Mouse (Mus musculus) neural tube, embryonic 15.5 days (tissue): ENCODE measurements around the gene Pdcd1lg2. TPM values are rescaled to one million over a fixed set of nuclear protein-coding genes. Genes with fewer than 3 reads are reported as not detected.

Source experiments
- ATAC-seq: fragments of 200-750 bp; cut with Nextera tagmentation; 2 replicates; pipeline ENCODE4 v1.8.0; 2017; ENCODE audit warnings: mild to moderate bottlenecking, moderate TSS enrichment, moderate library complexity; ENCODE audit not compliant: low FRiP score
- H3K27ac ChIP-seq: fragments of 300-500 bp; sonication (generic); replicated peaks from 2 replicates; pipeline ENCODE4 v1.5.1; 2015; ENCODE audit warnings: mild to moderate bottlenecking, inconsistent platforms
- H3K27me3 ChIP-seq: fragments of 300-500 bp; sonication (generic); replicated peaks from 2 replicates; pipeline ENCODE4 v1.6.1; 2015; ENCODE audit warnings: inconsistent platforms
- H3K36me3 ChIP-seq: fragments of 300-500 bp; sonication (generic); 2 replicates; pipeline ENCODE4 v1.6.1; 2015; ENCODE audit warnings: inconsistent platforms
- H3K4me1 ChIP-seq: fragments of 300-500 bp; sonication (generic); 2 replicates; pipeline ENCODE4 v1.6.1; 2015; ENCODE audit warnings: inconsistent platforms
- H3K4me2 ChIP-seq: fragments of 300-500 bp; sonication (generic); 2 replicates; pipeline ENCODE4 v1.6.1; 2015; ENCODE audit warnings: inconsistent platforms, mild to moderate bottlenecking, moderate library complexity
- H3K4me3 ChIP-seq: fragments of 300-500 bp; sonication (generic); replicated peaks from 2 replicates; pipeline ENCODE4 v1.5.1; 2015; ENCODE audit warnings: mild to moderate bottlenecking, inconsistent platforms
- H3K9ac ChIP-seq: fragments of 300-500 bp; sonication (generic); replicated peaks from 2 replicates; pipeline ENCODE4 v1.6.1; 2015; ENCODE audit warnings: mild to moderate bottlenecking, inconsistent platforms
- H3K9me3 ChIP-seq: fragments of 300-500 bp; sonication (generic); replicated peaks from 2 replicates; pipeline ENCODE4 v1.6.1; 2016; ENCODE audit warnings: inconsistent platforms
- WGBS: fragments of 180-500 bp; shearing (Covaris S2); methylation state at CpG from one replicate; pipeline ENCODE4 v1.1.7; 2015; ENCODE audit warnings: mixed read lengths; 5-methylcytosine and 5-hydroxymethylcytosine counted together
- polyA plus RNA-seq: library from polyadenylated mRNA; unstranded; fragments of >200 nt; fragmentation: Nextera tagmentation; extraction: Ambion mirVana; gene quantifications from 2 replicates; pipeline ENCODE4 v1.2.1, GENCODE M21; 2015

The Pdcd1lg2 gene
- polyA plus RNA-seq, 1 experiment from 2014 or later = 0.09 TPM

DNA sequence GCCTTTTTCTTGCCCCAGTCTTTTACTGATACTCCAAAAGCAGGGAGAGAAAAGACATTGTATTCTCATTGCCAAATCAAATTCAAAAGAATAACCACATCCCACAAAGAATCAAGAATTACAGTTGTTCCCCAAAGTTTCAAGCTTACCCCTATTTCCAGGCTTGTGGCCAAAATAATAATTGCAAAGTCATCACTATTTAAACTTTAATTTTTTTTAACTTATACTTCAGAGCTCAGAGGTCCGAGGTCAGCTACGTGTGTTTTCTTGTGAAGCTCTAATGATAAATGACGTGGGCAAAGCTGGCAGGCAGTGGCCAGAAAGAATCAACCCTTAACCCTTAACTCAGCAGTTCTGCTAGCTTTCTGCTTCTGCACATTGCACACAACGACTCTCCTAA is 67.9 kb downstream of the Pdcd1lg2 start:
- H3K27me3 ChIP-seq = no peaks in the 10 kb centered on the region
- ATAC-seq = no peak
- H3K4me3 ChIP-seq = no peak overlapping the region
- no peak overlapping the region for H3K27ac ChIP-seq
- H3K36me3 ChIP-seq = no peaks in the 10 kb centered on the region
- no peak overlapping the region for H3K4me2 ChIP-seq
- no peaks in the 10 kb centered on the region for H3K9me3 ChIP-seq
- H3K4me1 ChIP-seq = no peaks in the 10 kb centered on the region
- 40% methylated on average over 4 of the region's 4 CpGs for WGBS
- H3K9ac ChIP-seq = no peak overlapping the region

DNA sequence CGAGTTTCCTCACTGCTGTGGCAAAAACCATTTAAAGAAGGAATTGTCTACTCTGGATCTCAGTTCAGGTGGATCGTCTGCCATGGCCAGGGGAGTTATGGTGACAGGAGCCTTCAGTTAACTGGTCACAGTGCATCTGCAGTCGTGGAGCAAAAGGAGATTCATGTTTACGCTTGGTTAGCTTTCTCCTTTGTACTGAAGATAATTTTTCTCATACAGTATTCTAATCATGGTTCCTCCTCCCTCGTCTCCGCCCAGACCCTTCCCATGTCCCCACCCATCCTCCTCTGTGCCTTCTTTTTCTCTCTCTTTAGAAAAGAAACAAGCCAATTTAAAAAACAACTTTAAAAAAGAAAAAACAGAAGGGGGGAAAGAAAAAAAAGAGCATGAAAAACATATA is 70.9 kb downstream of the Pdcd1lg2 start:
- no peak overlapping the region for H3K9ac ChIP-seq
- WGBS = 58% methylated on average over 6 of the region's 6 CpGs
- no peak overlapping the region for H3K4me2 ChIP-seq
- H3K27me3 ChIP-seq = no peaks in the 10 kb centered on the region
- no peaks in the 10 kb centered on the region for H3K4me1 ChIP-seq
- ATAC-seq = no peak
- no peaks in the 10 kb centered on the region for H3K9me3 ChIP-seq
- H3K27ac ChIP-seq = no peak overlapping the region
- no peak overlapping the region for H3K4me3 ChIP-seq
- no peaks in the 10 kb centered on the region for H3K36me3 ChIP-seq

DNA sequence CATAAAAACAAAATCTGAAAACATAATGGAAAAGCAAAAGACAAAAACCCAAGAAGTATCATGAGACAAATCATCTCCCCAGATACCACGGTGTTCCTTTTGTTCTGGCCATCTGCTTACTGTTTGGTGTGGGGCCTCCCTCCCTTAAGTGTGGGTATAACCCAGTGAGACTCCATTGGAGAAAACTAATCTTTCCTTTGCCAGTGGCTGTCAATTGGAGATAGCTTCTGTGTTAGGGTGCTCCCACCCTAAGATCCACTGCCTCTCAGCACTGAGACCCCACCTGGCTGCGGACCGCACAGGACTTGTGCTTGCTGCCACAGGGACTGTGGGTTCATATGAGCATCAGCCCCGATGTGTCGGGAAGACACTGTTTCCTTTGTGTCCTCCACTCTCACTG is 71.4 kb downstream of the Pdcd1lg2 start:
- no peak for ATAC-seq
- Histone ChIP-seq H3K9ac (no peak overlapping the region), H3K4me1 (no peaks in the 10 kb centered on the region), H3K27me3 (no peaks in the 10 kb centered on the region), H3K9me3 (no peaks in the 10 kb centered on the region), H3K4me2 (no peak overlapping the region), H3K36me3 (no peaks in the 10 kb centered on the region), H3K27ac (no peak overlapping the region), H3K4me3 (no peak overlapping the region)
- 62% methylated on average over 5 of the region's 5 CpGs for WGBS

DNA sequence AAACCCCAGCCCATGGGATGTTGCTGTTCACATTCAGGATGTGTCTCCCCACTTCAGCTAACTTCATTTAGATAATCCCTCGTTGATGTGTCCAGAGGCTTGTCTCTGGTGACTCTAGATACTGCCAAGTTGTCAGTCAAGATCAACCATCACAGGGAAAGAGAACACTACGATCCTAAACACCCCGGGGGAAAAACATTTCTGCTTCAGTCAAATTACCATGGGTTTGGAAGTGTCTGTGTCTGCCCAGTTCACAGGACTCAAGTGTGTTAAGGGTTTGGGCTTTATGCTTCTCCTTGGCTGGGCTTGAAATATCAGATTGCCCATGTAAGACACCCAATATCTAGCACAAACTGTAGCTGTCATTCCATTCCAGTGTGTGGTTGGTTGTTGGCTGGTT is 71.9 kb downstream of the Pdcd1lg2 start:
- Histone ChIP-seq H3K27ac (no peak overlapping the region), H3K4me2 (no peak overlapping the region), H3K4me3 (no peak overlapping the region), H3K9ac (no peak overlapping the region), H3K4me1 (no peaks in the 10 kb centered on the region), H3K9me3 (no peaks in the 10 kb centered on the region), H3K36me3 (no peaks in the 10 kb centered on the region), H3K27me3 (no peaks in the 10 kb centered on the region)
- 72% methylated on average over 3 of the region's 3 CpGs for WGBS
- ATAC-seq = no peak

DNA sequence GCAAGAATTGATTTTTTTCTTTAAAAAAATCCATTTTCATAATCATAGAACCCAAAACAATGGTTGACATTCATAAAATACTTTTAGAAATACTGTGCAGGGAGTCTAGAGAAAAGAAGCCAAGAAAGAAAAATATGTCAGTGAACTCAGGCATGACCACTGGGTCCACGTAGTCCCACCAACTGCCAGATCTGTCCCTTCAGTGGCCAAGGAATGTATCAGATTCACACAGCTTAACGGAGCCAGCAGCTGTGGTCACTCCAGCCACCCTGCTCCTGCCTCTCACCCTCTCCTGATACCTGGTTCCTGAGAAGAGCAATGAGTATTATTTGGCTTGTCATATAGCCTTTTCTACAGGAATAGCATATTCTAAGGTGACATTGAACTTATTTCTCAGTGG is 72.7 kb downstream of the Pdcd1lg2 start:
- H3K9me3 ChIP-seq = no peaks in the 10 kb centered on the region
- no peaks in the 10 kb centered on the region for H3K27me3 ChIP-seq
- ATAC-seq = no peak
- no peaks in the 10 kb centered on the region for H3K4me1 ChIP-seq
- H3K27ac ChIP-seq = no peak overlapping the region
- WGBS = 93% methylated on average over 2 of the region's 2 CpGs
- no peak overlapping the region for H3K4me3 ChIP-seq
- H3K9ac ChIP-seq = no peak overlapping the region
- no peaks in the 10 kb centered on the region for H3K36me3 ChIP-seq
- H3K4me2 ChIP-seq = no peak overlapping the region

DNA sequence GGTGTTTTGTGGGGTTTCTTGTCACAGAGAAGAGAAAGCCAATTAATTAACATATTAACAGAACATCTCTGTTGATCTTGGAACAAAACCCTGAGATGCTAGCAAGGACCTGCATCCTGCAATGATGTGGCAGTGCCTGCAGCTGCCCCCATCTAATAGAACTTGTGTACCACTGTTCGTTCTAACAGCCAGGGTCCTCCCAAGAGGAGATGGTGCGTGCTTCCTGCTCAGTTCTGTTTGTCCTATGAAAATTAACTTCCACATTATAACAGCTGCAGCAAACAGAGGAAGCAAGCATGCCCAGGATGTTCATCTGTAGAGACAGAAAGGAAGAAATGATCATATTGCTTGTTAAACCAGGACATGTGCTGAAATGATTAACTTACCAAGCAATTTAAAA is 73.8 kb downstream of the Pdcd1lg2 start:
- Histone ChIP-seq H3K27me3 (no peaks in the 10 kb centered on the region), H3K27ac (no peak overlapping the region), H3K4me1 (no peaks in the 10 kb centered on the region), H3K4me3 (no peak overlapping the region), H3K9me3 (no peaks in the 10 kb centered on the region), H3K9ac (no peak overlapping the region), H3K4me2 (no peak overlapping the region), H3K36me3 (no peaks in the 10 kb centered on the region)
- WGBS = 65% methylated on average over 2 of the region's 2 CpGs
- no peak for ATAC-seq

DNA sequence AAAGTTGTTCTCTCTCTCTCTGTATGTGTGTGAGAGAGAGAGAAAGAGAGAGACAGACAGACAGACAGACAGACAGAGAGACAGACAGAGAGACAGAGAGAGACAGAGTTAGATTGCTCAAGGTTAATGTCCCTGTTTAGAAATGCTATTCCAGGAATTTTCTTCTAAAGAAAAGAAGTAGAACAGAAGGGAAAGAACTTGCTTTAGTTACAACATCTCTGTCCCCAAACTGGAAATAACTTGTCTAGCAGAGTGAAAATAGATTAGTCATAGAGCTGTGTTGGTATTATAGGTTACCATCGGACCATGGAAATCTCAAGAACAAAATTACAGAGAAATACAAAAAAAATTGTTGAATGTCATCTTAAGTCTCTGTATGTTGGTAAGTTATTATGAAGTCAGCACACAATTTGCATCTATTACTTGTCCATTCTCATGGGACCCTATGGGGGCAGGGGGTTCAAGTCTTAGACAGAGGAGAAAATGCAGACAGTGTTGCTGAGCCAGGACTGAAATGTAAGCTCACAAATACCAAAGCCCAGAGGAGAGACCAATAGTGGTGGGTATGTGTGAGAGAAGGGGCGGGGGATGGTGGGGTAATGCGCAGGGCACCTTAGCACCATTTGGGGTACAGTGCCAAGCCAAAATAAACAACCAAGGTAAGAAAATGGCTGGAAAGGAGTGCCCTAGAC is 74.7 kb downstream of the Pdcd1lg2 start:
- H3K4me2 ChIP-seq = no peak overlapping the region
- H3K4me3 ChIP-seq = no peak overlapping the region
- WGBS = 96% methylated on average over 3 of the region's 3 CpGs
- no peaks in the 10 kb centered on the region for H3K36me3 ChIP-seq
- no peak overlapping the region for H3K27ac ChIP-seq
- H3K9ac ChIP-seq = no peak overlapping the region
- no peak for ATAC-seq
- H3K9me3 ChIP-seq = no peaks in the 10 kb centered on the region
- H3K27me3 ChIP-seq = no peaks in the 10 kb centered on the region
- H3K4me1 ChIP-seq = no peaks in the 10 kb centered on the region

DNA sequence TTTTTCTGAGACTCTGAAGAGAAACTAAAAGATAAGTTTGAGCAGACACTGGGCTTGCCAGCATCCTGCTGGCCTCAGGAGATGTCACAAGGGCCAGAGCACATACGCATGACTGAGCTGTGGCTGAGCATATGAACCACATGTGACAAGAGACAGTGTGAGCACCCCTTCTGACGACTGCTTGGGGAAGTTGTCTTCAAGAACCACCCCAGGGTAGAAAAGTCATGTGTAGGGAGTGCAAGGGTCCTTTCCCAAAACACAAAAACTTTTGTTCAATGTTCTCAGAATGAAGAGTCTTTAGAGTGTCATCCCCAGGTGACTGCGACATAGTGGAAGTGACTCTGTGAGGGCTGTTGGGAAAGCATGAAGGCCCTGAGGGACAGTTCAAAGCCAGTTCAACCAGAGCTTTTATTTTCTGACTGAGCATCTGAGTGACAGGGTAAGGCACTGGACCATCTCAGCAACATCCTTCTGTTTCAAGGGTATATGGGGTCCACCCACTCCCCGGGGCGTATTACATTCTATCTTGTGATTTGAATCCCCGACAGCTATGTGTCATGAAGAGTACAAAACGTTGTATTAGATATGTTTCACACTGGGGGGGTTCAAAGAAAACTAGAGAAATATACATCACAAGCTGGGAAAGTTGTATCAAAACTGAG is 76.0 kb downstream of the Pdcd1lg2 start:
- H3K4me2 ChIP-seq = no peak overlapping the region
- no peaks in the 10 kb centered on the region for H3K27me3 ChIP-seq
- no peak overlapping the region for H3K4me3 ChIP-seq
- no peaks in the 10 kb centered on the region for H3K36me3 ChIP-seq
- WGBS = 89% methylated on average over 7 of the region's 7 CpGs
- no peak overlapping the region for H3K27ac ChIP-seq
- H3K9me3 ChIP-seq = no peaks in the 10 kb centered on the region
- H3K4me1 ChIP-seq = no peaks in the 10 kb centered on the region
- H3K9ac ChIP-seq = no peak overlapping the region
- no peak for ATAC-seq

DNA sequence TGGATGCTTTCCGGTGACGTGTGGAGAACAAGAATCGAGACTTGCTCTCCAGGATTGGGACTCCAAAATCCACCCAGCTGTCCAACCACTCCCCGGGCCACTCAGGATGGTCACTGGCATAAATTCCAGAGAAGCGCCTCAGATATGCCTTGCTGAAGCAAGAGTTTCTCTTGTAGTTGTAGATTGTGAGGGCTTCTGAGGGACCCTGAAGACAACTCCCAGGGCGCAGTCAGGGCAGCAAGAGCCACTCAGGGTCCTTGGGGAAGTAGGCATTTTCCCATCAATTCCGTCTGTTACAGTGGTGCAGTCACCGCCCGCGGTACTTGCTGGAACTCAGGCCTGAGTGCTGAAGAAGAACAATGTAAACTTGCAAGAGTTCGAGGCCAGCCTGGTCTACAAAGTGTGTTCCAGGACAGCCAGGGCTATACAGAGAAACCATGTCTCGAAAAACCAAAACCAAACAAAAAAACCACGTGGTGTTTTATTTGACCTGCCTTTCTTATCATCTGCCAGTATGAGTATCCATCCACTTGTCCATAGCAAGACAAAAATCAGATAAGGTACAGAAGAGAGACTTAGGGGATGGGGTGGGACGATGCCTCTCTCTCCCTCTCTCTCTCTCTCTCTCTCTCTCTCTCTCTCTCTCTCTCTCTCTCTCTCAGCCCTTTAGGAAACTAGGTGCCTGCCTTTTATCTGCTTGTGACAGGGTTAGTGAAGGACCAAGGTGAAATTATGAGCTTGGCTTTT is 76.8 kb downstream of the Pdcd1lg2 start:
- no peaks in the 10 kb centered on the region for H3K9me3 ChIP-seq
- ATAC-seq = no peak
- no peak overlapping the region for H3K27ac ChIP-seq
- no peaks in the 10 kb centered on the region for H3K27me3 ChIP-seq
- H3K9ac ChIP-seq = no peak overlapping the region
- no peak overlapping the region for H3K4me3 ChIP-seq
- 90% methylated on average over 14 of the region's 14 CpGs for WGBS
- no peak overlapping the region for H3K4me2 ChIP-seq
- no peaks in the 10 kb centered on the region for H3K36me3 ChIP-seq
- H3K4me1 ChIP-seq = no peaks in the 10 kb centered on the region

DNA sequence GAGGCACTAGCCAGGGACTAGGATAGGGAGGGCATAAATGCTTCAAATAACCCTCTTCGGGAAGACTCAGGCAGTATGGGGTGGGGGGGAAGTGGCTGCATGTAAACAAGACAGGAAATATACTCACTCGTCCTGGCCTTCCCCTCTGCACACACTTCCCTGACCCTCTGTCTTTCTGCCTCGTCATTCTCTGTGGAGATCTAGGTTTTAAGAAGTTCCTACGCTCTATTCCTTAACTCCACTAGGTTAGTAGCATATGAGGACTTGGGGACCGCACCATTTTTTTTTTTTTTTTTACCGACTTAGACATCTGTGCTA is 77.3 kb downstream of the Pdcd1lg2 start:
- ATAC-seq = no peak
- 64% methylated on average over 6 of the region's 6 CpGs for WGBS

DNA sequence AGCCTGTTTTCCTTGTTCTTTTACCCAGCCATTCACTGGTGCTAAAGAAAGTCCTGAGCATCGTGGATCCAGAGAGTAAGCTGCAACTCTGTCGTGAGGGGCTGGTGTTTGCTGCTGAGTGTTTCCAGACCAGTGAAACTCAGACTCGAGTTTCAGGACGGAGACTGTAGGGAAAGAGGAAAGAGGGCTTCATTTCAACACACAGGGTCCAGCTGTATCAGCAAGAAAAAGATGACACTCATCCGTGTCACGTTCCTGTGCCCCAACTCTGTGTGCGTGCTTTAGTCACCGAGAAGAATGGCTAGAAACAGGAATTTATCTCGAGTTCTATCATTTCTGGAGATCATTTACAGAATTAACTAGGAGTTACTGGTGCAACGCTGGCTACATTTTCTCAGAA is 77.7 kb downstream of the Pdcd1lg2 start:
- no peak for ATAC-seq

More for the DNA sequence above, 77.3 kb downstream of the Pdcd1lg2 start:
- Histone ChIP-seq H3K4me2 (no peak overlapping the region), H3K9me3 (no peaks in the 10 kb centered on the region), H3K9ac (no peak overlapping the region), H3K36me3 (no peaks in the 10 kb centered on the region), H3K4me1 (no peaks in the 10 kb centered on the region), H3K4me3 (no peak overlapping the region), H3K27me3 (no peaks in the 10 kb centered on the region), H3K27ac (no peak overlapping the region)

DNA sequence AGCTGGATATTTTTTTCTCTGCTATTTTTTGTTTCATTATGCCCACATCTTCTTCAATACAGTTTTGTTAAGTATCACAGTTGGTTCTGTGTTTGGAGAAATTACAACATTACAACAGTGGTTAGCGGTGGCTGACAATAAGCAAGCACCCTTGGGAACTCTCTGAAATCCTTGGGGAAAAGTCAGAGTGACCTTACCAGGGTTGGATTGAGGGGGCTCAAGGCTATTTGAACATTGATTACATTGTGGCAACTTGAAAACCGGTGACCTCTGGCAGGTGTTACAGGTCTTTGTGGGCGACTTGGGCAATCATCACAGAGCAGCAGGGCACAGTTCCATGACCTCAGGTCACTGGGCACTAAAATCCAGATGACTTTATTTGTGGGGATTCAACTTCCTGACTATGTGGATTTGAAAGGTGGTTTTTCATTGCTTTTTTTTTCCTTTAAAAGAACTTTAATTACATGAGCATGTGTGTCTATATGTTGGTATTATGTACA is 79.1 kb downstream of the Pdcd1lg2 start:
- no peak overlapping the region for H3K4me3 ChIP-seq
- WGBS = 75% methylated on average over 3 of the region's 3 CpGs
- no peak overlapping the region for H3K27ac ChIP-seq
- ATAC-seq = no peak
- no peak overlapping the region for H3K9ac ChIP-seq
- no peaks in the 10 kb centered on the region for H3K27me3 ChIP-seq
- no peak overlapping the region for H3K4me2 ChIP-seq
- H3K4me1 ChIP-seq = no peaks in the 10 kb centered on the region
- no peaks in the 10 kb centered on the region for H3K36me3 ChIP-seq
- no peaks in the 10 kb centered on the region for H3K9me3 ChIP-seq

More for the DNA sequence above, 77.7 kb downstream of the Pdcd1lg2 start:
- H3K4me1 ChIP-seq = no peaks in the 10 kb centered on the region
- no peaks in the 10 kb centered on the region for H3K36me3 ChIP-seq
- no peak overlapping the region for H3K4me2 ChIP-seq
- H3K9me3 ChIP-seq = no peaks in the 10 kb centered on the region
- no peak overlapping the region for H3K9ac ChIP-seq
- no peaks in the 10 kb centered on the region for H3K27me3 ChIP-seq
- 76% methylated on average over 10 of the region's 10 CpGs for WGBS
- H3K4me3 ChIP-seq = no peak overlapping the region
- H3K27ac ChIP-seq = no peak overlapping the region
